Mouse (Mus musculus) kidney, adult 2 months (tissue): ENCODE data around the gene Mtfr1l.

Experiments used
- CTCF ChIP-seq: fragments of 200-500 bp; conservative IDR thresholded peaks from 2 replicates; pipeline ENCODE4 v1.5.1; 2011; ENCODE audit warnings: low read depth, mild to moderate bottlenecking, control low read depth, low read length, moderate library complexity, mixed read lengths; ENCODE audit not compliant: insufficient read depth, insufficient read length
- POLR2A ChIP-seq: fragments of 200-500 bp; IDR thresholded peaks from one replicate; pipeline ENCODE4 v1.6.1; 2011; ENCODE audit warnings: low read depth, low read length, control low read depth

GRCm38 (mm10) chr4:134532928-134533327, 2.3 kb downstream of the Mtfr1l start:
- TF ChIP-seq POLR2A = no peak
- TF ChIP-seq CTCF = no peak
